Mouse (Mus musculus) kidney, embryonic 14.5 days (tissue): Measurements from ENCODE around the gene Hmgcr. TPM values are rescaled to one million over a fixed set of nuclear protein-coding genes. Genes with fewer than 3 reads are reported as not detected.
A peak's percentile ranks its signal among the peaks of the same experiment; 100 is the strongest.

ENCODE experiments used
- ATAC-seq: fragments of 200-750 bp; cut with Nextera tagmentation; 2 replicates; pipeline ENCODE4 v1.8.0; 2017; ENCODE audit warnings: moderate number of reproducible peaks, mild to moderate bottlenecking, moderate TSS enrichment, moderate library complexity; ENCODE audit not compliant: low FRiP score, low TSS enrichment
- H3K27ac ChIP-seq: fragments of 300-500 bp; sonication (generic); 2 replicates; pipeline ENCODE4 v1.5.1; 2014; ENCODE audit warnings: low read depth, mild to moderate bottlenecking, low read length, moderate library complexity, mixed read lengths
- H3K27me3 ChIP-seq: fragments of 300-500 bp; sonication (generic); 2 replicates; pipeline ENCODE4 v1.6.1; 2014; ENCODE audit warnings: mild to moderate bottlenecking, low read length; ENCODE audit not compliant: control insufficient read depth, insufficient read depth
- H3K36me3 ChIP-seq: fragments of 300-500 bp; sonication (generic); 2 replicates; pipeline ENCODE4 v1.6.1; 2014; ENCODE audit warnings: low read length, mixed read lengths; ENCODE audit not compliant: control insufficient read depth, insufficient read depth
- H3K4me1 ChIP-seq: fragments of 300-500 bp; sonication (generic); 2 replicates; pipeline ENCODE4 v1.6.1; 2014; ENCODE audit warnings: low read length, mixed read lengths; ENCODE audit not compliant: control insufficient read depth, insufficient read depth
- H3K4me2 ChIP-seq: fragments of 300-500 bp; sonication (generic); replicated peaks from 2 replicates; pipeline ENCODE4 v1.6.1; 2014; ENCODE audit warnings: low read depth, mild to moderate bottlenecking, low read length
- H3K4me3 ChIP-seq: fragments of 300-500 bp; sonication (generic); 2 replicates; pipeline ENCODE4 v1.5.1; 2014; ENCODE audit warnings: mild to moderate bottlenecking, low read length
- H3K9ac ChIP-seq: fragments of 300-500 bp; sonication (generic); 2 replicates; pipeline ENCODE4 v1.6.1; 2014; ENCODE audit warnings: low read depth, mild to moderate bottlenecking, low read length, moderate library complexity
- H3K9me3 ChIP-seq: fragments of 300-500 bp; sonication (generic); 2 replicates; pipeline ENCODE4 v1.6.1; 2016; ENCODE audit warnings: low read length; ENCODE audit not compliant: control insufficient read depth
- WGBS: fragments of 180-500 bp; shearing (Covaris S2); extraction: QIAGEN DNeasy Blood & Tissue Kit; methylation state at CpG from one replicate; pipeline ENCODE4 v1.1.7; 2014; 5-methylcytosine and 5-hydroxymethylcytosine counted together
- polyA plus RNA-seq: library from polyadenylated mRNA; unstranded; fragments of >200 nt; fragmentation: Nextera tagmentation; extraction: Ambion mirVana; gene quantifications from 2 replicates; pipeline ENCODE4 v1.2.1, GENCODE M21; 2014

Hmgcr gene
- 44.8 and 89.8 TPM in 2 replicates for polyA plus RNA-seq

- Histone ChIP-seq H3K4me3 (peak within 1 kb of the TSS; percentile 87), H3K4me2 (peak within 1 kb of the TSS; percentile 66), H3K9ac (peak within 1 kb of the TSS; percentile 87), H3K36me3 (peaks cover 15% of the 10 kb centered on the region), H3K4me1 (peaks cover 17% of the 10 kb centered on the region), H3K9me3 (no peaks in the 10 kb centered on the region), H3K27me3 (no peaks in the 10 kb centered on the region), H3K27ac (peak within 1 kb of the TSS; percentile 83)
- 1% methylated on average over 65 of the region's 70 CpGs for WGBS
- peak; percentile 100 for ATAC-seq
Measured at GRCm38 (mm10) chr13:96670406-96671077, at the start of gene Hmgcr. Gene Hmgcr (minus strand): TSS chr13:96670936.

- Histone ChIP-seq H3K9me3 (no peaks in the 10 kb centered on the region), H3K36me3 (no peaks in the 10 kb centered on the region), H3K4me2 (no peak overlapping the region), H3K4me3 (no peak overlapping the region), H3K4me1 (no peaks in the 10 kb centered on the region), H3K27me3 (no peaks in the 10 kb centered on the region), H3K27ac (no peak overlapping the region), H3K9ac (no peak overlapping the region)
- WGBS = 80% methylated on average over 2 of the region's 2 CpGs
- no peak for ATAC-seq
Measured at GRCm38 (mm10) chr13:96720003-96720402, 49.3 kb upstream of the Hmgcr start.

GRCm38 (mm10) chr13:96717821-96718220, 47.1 kb upstream of the Hmgcr start:
- Histone ChIP-seq H3K27me3 (no peaks in the 10 kb centered on the region), H3K36me3 (no peaks in the 10 kb centered on the region), H3K4me1 (no peaks in the 10 kb centered on the region), H3K9me3 (no peaks in the 10 kb centered on the region), H3K27ac (no peak overlapping the region), H3K4me3 (no peak overlapping the region), H3K9ac (no peak overlapping the region), H3K4me2 (no peak overlapping the region)
- WGBS = 68% methylated on average over 1 of the region's 1 CpGs
- no peak for ATAC-seq

GRCm38 (mm10) chr13:96716311-96716710, 45.6 kb upstream of the Hmgcr start:
- ATAC-seq = no peak
- 84% methylated on average over 2 of the region's 2 CpGs for WGBS
- Histone ChIP-seq H3K36me3 (no peaks in the 10 kb centered on the region), H3K4me3 (no peak overlapping the region), H3K4me2 (no peak overlapping the region), H3K4me1 (no peaks in the 10 kb centered on the region), H3K27me3 (no peaks in the 10 kb centered on the region), H3K9me3 (no peaks in the 10 kb centered on the region), H3K27ac (no peak overlapping the region), H3K9ac (no peak overlapping the region)

GRCm38 (mm10) chr13:96709269-96710233, 38.8 kb upstream of the Hmgcr start:
- Histone ChIP-seq H3K4me1 (no peaks in the 10 kb centered on the region), H3K4me3 (no peak overlapping the region), H3K9ac (no peak overlapping the region), H3K4me2 (no peak overlapping the region), H3K36me3 (no peaks in the 10 kb centered on the region), H3K27ac (no peak overlapping the region), H3K9me3 (no peaks in the 10 kb centered on the region), H3K27me3 (no peaks in the 10 kb centered on the region)
- WGBS = 75% methylated on average over 8 of the region's 8 CpGs
- ATAC-seq = no peak

GRCm38 (mm10) chr13:96702567-96703278, 32.0 kb upstream of the Hmgcr start:
- Histone ChIP-seq H3K4me3 (no peak overlapping the region), H3K36me3 (no peaks in the 10 kb centered on the region), H3K27ac (no peak overlapping the region), H3K27me3 (no peaks in the 10 kb centered on the region), H3K4me1 (no peaks in the 10 kb centered on the region), H3K4me2 (no peak overlapping the region), H3K9me3 (no peaks in the 10 kb centered on the region), H3K9ac (no peak overlapping the region)
- WGBS = 70% methylated on average over 9 of the region's 9 CpGs
- ATAC-seq = no peak

- Histone ChIP-seq H3K9ac (no peak overlapping the region), H3K4me3 (no peak overlapping the region), H3K27ac (no peak overlapping the region), H3K4me2 (no peak overlapping the region), H3K9me3 (no peaks in the 10 kb centered on the region), H3K27me3 (no peaks in the 10 kb centered on the region), H3K36me3 (no peaks in the 10 kb centered on the region), H3K4me1 (no peaks in the 10 kb centered on the region)
- 69% methylated on average over 8 of the region's 8 CpGs for WGBS
- ATAC-seq = no peak
Measured at GRCm38 (mm10) chr13:96697805-96698586, 27.3 kb upstream of the Hmgcr start.

GRCm38 (mm10) chr13:96695428-96695827, 24.7 kb upstream of the Hmgcr start:
- 97% methylated on average over 2 of the region's 2 CpGs for WGBS
- H3K27ac ChIP-seq = no peak overlapping the region
- H3K4me3 ChIP-seq = no peak overlapping the region
- no peaks in the 10 kb centered on the region for H3K36me3 ChIP-seq
- no peaks in the 10 kb centered on the region for H3K4me1 ChIP-seq
- H3K9me3 ChIP-seq = no peaks in the 10 kb centered on the region
- no peak overlapping the region for H3K9ac ChIP-seq
- ATAC-seq = no peak
- no peaks in the 10 kb centered on the region for H3K27me3 ChIP-seq
- H3K4me2 ChIP-seq = no peak overlapping the region
